Mouse (Mus musculus) kidney, embryonic 14.5 days (tissue): ENCODE measurements around the gene Epdr1. TPM values are rescaled to one million over a fixed set of nuclear protein-coding genes. Genes with fewer than 3 reads are reported as not detected.

Experiments
- ATAC-seq: fragments of 200-750 bp; cut with Nextera tagmentation; 2 replicates; pipeline ENCODE4 v1.8.0; 2017; ENCODE audit warnings: moderate number of reproducible peaks, mild to moderate bottlenecking, moderate TSS enrichment, moderate library complexity; ENCODE audit not compliant: low FRiP score, low TSS enrichment
- H3K27ac ChIP-seq: fragments of 300-500 bp; sonication (generic); 2 replicates; pipeline ENCODE4 v1.5.1; 2014; ENCODE audit warnings: low read depth, mild to moderate bottlenecking, low read length, moderate library complexity, mixed read lengths
- H3K27me3 ChIP-seq: fragments of 300-500 bp; sonication (generic); 2 replicates; pipeline ENCODE4 v1.6.1; 2014; ENCODE audit warnings: mild to moderate bottlenecking, low read length; ENCODE audit not compliant: control insufficient read depth, insufficient read depth
- H3K36me3 ChIP-seq: fragments of 300-500 bp; sonication (generic); 2 replicates; pipeline ENCODE4 v1.6.1; 2014; ENCODE audit warnings: low read length, mixed read lengths; ENCODE audit not compliant: control insufficient read depth, insufficient read depth
- H3K4me1 ChIP-seq: fragments of 300-500 bp; sonication (generic); 2 replicates; pipeline ENCODE4 v1.6.1; 2014; ENCODE audit warnings: low read length, mixed read lengths; ENCODE audit not compliant: control insufficient read depth, insufficient read depth
- H3K4me2 ChIP-seq: fragments of 300-500 bp; sonication (generic); replicated peaks from 2 replicates; pipeline ENCODE4 v1.6.1; 2014; ENCODE audit warnings: low read depth, mild to moderate bottlenecking, low read length
- H3K4me3 ChIP-seq: fragments of 300-500 bp; sonication (generic); 2 replicates; pipeline ENCODE4 v1.5.1; 2014; ENCODE audit warnings: mild to moderate bottlenecking, low read length
- H3K9ac ChIP-seq: fragments of 300-500 bp; sonication (generic); 2 replicates; pipeline ENCODE4 v1.6.1; 2014; ENCODE audit warnings: low read depth, mild to moderate bottlenecking, low read length, moderate library complexity
- H3K9me3 ChIP-seq: fragments of 300-500 bp; sonication (generic); 2 replicates; pipeline ENCODE4 v1.6.1; 2016; ENCODE audit warnings: low read length; ENCODE audit not compliant: control insufficient read depth
- WGBS: fragments of 180-500 bp; shearing (Covaris S2); extraction: QIAGEN DNeasy Blood & Tissue Kit; methylation state at CpG from one replicate; pipeline ENCODE4 v1.1.7; 2014; 5-methylcytosine and 5-hydroxymethylcytosine counted together
- polyA plus RNA-seq: library from polyadenylated mRNA; unstranded; fragments of >200 nt; fragmentation: Nextera tagmentation; extraction: Ambion mirVana; gene quantifications from 2 replicates; pipeline ENCODE4 v1.2.1, GENCODE M21; 2014

Epdr1 gene
- polyA plus RNA-seq, 1 experiment from 2014 or later = 20.9 TPM

DNA sequence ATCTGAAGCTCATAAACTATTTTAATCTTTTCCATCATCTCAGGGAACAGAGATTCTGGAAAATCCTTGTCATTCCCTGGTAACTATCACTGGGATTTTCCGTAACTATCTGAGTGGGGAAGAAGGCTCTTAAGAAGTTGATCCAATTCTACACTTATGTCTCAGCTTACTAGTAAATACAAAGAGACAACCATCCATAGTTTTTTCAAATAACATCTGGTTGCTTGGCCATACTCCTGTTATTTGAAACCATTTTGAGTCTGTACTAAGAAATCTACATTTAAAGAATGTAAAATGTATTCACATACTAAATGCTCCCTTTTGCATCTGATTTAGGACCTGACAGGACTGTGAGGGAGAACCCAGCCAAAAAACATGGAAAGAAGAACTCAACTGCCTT, 6.3 kb downstream of the Epdr1 start:
- ATAC-seq = no peak
- no peak overlapping the region for H3K4me2 ChIP-seq
- no peaks in the 10 kb centered on the region for H3K4me1 ChIP-seq
- H3K9ac ChIP-seq = no peak overlapping the region
- H3K36me3 ChIP-seq = no peaks in the 10 kb centered on the region
- H3K9me3 ChIP-seq = no peaks in the 10 kb centered on the region
- no peaks in the 10 kb centered on the region for H3K27me3 ChIP-seq
- no peak overlapping the region for H3K27ac ChIP-seq
- no peak overlapping the region for H3K4me3 ChIP-seq
- WGBS = 94% methylated on average over 1 of the region's 1 CpGs

DNA sequence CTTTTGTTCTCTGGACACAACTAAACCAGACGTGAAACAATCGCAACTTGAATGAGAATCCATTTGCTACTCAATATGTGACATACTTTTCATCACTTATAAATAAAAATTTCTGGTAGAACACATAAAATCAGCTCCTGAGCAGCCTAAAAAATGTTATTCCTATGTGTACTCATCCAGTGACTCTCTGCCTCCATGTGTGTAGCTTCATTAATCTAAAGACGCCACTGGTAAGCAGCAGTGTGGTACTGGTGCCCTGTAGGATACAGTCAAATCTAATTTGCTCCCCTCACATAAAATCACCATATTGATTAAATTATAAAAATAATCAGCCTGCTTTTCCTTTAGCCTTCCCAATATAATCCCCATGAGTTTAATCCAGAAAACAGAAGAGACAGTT, 6.8 kb downstream of the Epdr1 start:
- ATAC-seq = no peak
- H3K27ac ChIP-seq = no peak overlapping the region
- H3K27me3 ChIP-seq = no peaks in the 10 kb centered on the region
- no peak overlapping the region for H3K9ac ChIP-seq
- H3K4me2 ChIP-seq = no peak overlapping the region
- H3K4me3 ChIP-seq = no peak overlapping the region
- H3K4me1 ChIP-seq = no peaks in the 10 kb centered on the region
- WGBS = 94% methylated on average over 3 of the region's 3 CpGs
- H3K9me3 ChIP-seq = no peaks in the 10 kb centered on the region
- no peaks in the 10 kb centered on the region for H3K36me3 ChIP-seq

DNA sequence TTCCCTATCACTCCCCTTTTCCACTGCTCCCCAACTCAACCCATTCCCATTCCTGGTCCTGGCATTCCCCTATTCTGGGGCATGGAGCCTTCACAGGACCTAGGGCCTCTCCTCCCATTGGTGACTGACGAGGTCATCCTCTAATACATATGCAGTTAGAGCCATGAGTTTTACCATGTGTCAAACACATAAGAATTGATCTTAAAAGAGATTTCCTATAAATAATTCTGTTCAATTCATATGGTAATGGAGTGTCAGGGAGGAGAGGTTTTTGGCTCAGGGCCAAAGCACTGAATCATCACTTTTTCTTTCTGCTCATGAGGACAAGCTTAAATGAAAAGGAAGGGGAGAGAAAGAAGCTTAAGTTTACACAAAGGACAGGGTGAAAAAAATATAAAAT, 7.4 kb downstream of the Epdr1 start:
- Histone ChIP-seq H3K4me1 (no peaks in the 10 kb centered on the region), H3K27me3 (no peaks in the 10 kb centered on the region), H3K4me2 (no peak overlapping the region), H3K36me3 (no peaks in the 10 kb centered on the region), H3K4me3 (no peak overlapping the region), H3K9ac (no peak overlapping the region), H3K9me3 (no peaks in the 10 kb centered on the region), H3K27ac (no peak overlapping the region)
- WGBS = 85% methylated on average over 1 of the region's 1 CpGs
- ATAC-seq = no peak

DNA sequence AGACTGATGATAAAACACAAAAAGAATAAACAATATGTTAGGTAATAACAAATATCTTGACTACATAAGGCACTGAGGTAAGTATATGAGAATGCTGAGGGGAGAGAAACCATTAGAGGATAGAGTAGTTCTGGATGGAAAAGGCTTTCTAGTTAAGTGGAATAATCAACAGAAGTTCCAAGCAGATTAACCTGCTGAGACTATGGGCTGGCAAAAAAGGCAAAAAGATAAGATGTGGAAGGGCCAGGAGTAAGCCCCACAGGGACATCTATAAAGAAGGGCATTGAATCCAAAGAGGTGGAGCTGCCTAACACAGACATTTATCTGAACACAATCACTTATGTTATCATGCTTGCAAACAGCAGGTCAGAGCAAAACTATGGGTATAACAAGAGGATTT, 11.6 kb downstream of the Epdr1 start:
- H3K4me3 ChIP-seq = no peak overlapping the region
- no peaks in the 10 kb centered on the region for H3K9me3 ChIP-seq
- H3K4me2 ChIP-seq = no peak overlapping the region
- H3K36me3 ChIP-seq = no peaks in the 10 kb centered on the region
- H3K27me3 ChIP-seq = no peaks in the 10 kb centered on the region
- no peaks in the 10 kb centered on the region for H3K4me1 ChIP-seq
- H3K9ac ChIP-seq = no peak overlapping the region
- no peak overlapping the region for H3K27ac ChIP-seq
- ATAC-seq = no peak

DNA sequence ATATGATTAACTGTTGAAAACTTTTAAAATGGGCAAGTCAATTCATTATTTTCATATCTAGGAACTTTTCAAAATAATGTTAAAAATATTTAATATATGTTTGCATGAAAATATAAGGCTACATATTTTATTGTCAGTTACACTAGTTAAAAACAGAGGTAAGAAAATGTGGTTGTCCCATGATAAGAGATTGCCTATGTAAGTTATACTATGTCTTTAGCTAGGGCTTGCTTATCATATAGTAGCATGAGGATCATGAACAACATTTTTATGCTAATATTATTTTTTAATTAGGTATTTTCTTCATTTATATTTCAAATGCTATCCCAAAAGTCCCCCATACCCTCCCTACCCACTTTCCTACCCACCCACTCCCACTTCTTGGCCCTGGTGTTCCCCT, 14.8 kb downstream of the Epdr1 start:
- Histone ChIP-seq H3K36me3 (no peaks in the 10 kb centered on the region), H3K9ac (no peak overlapping the region), H3K27me3 (no peaks in the 10 kb centered on the region), H3K27ac (no peak overlapping the region), H3K9me3 (no peaks in the 10 kb centered on the region), H3K4me3 (no peak overlapping the region), H3K4me1 (no peaks in the 10 kb centered on the region), H3K4me2 (no peak overlapping the region)
- ATAC-seq = no peak

DNA sequence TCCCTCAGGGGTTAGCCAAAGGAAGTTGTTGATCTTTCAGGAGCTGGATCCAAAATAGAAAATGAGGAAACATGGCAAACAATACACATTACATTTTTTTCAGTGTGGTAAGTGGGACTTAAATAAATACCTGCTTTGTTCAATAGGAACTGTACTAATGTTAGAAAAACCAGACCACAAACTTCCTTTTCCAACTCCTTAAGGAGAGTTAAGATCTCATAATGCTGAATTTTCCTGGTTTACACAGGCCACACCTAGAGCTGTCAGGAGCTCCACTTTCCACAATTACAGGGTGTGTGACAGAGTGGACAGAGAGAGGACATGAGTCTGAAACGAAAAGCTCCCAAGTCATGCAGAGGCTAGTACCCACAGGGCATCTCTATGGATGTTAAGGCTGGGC, 16.0 kb downstream of the Epdr1 start:
- Histone ChIP-seq H3K27ac (no peak overlapping the region), H3K4me3 (no peak overlapping the region), H3K27me3 (no peaks in the 10 kb centered on the region), H3K4me1 (no peaks in the 10 kb centered on the region), H3K36me3 (no peaks in the 10 kb centered on the region), H3K9me3 (no peaks in the 10 kb centered on the region), H3K9ac (no peak overlapping the region), H3K4me2 (no peak overlapping the region)
- 69% methylated on average over 1 of the region's 1 CpGs for WGBS
- ATAC-seq = no peak

DNA sequence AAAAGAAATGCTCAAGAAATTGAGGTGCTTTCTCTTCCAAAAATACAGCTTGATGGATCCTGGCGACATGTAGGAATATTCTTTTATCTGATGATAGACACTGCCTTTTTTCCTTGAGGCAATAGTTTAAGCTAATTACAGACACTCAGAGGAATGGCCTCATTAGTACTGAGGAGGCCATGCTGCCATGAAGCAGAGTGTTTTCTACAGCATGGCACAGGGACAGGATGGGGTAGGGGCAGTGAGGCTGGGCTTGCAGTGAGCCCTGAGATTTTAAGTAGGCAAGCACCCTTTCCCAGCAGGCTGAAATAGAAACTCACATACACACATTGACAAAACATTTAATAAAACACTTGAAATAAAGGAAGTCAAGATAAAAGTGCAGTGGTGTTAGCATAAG, 17.2 kb downstream of the Epdr1 start:
- Histone ChIP-seq H3K4me2 (no peak overlapping the region), H3K27me3 (no peaks in the 10 kb centered on the region), H3K4me1 (no peaks in the 10 kb centered on the region), H3K36me3 (no peaks in the 10 kb centered on the region), H3K9me3 (no peaks in the 10 kb centered on the region), H3K9ac (no peak overlapping the region), H3K27ac (no peak overlapping the region), H3K4me3 (no peak overlapping the region)
- 84% methylated on average over 1 of the region's 1 CpGs for WGBS
- ATAC-seq = no peak

DNA sequence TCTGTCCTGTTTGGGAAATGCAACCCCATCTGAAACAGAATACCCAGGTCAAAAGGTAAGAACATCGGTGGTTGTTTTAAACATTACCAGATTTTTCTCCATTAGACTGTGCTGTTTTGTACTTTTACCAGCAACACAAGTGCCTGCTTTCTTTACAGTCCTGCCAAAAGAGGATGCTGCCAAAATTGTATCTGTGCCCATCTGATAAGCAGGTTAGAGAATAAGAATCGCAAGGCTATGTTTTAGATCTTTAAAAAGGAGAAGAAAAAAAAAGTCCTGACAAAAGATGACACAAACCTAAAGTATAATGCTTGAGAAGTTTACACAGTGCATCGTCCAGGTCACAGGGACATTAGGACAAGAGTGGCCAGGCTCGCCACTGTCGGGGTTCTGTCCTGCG, 20.5 kb downstream of the Epdr1 start:
- Histone ChIP-seq H3K4me3 (no peak overlapping the region), H3K27ac (no peak overlapping the region), H3K9me3 (no peaks in the 10 kb centered on the region), H3K27me3 (no peaks in the 10 kb centered on the region), H3K9ac (no peak overlapping the region), H3K36me3 (no peaks in the 10 kb centered on the region), H3K4me1 (no peaks in the 10 kb centered on the region), H3K4me2 (no peak overlapping the region)
- 84% methylated on average over 6 of the region's 6 CpGs for WGBS
- ATAC-seq = no peak

DNA sequence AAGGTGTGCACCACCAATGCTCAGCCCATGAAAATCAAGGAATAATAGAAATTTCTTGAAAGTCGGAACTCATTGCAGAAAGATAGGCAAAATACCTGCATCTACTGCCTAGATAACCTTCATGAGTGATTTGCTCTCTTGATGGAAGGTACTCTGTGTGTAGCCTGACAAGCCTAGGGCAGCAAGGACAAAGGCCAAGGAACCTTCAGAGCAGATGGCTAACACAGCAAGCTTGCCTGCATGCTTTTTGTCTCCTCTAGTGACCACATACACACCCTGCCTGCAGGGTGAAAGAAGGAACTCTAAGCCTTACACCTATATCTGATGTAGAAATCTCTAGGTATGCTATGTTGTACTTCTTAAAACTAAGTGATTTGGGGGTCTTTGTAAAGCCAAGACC, 24.6 kb downstream of the Epdr1 start:
- Histone ChIP-seq H3K9ac (no peak overlapping the region), H3K4me2 (no peak overlapping the region), H3K4me1 (no peaks in the 10 kb centered on the region), H3K36me3 (no peaks in the 10 kb centered on the region), H3K27ac (no peak overlapping the region), H3K27me3 (no peaks in the 10 kb centered on the region), H3K4me3 (no peak overlapping the region), H3K9me3 (no peaks in the 10 kb centered on the region)
- ATAC-seq = no peak
- WGBS = 91% methylated on average over 1 of the region's 1 CpGs
